Mouse (Mus musculus) erythroblast, embryonic 14.5 days (primary cell): ENCODE results near the gene Cited2. TPM values are rescaled to one million over a fixed set of nuclear protein-coding genes. Genes with fewer than 3 reads are reported as not detected.
A peak's percentile ranks its signal among the peaks of the same experiment; 100 is the strongest.

Experiments
- H3K27me3 ChIP-seq: 2 replicates; pipeline ENCODE4 v1.6.1; 2012; ENCODE audit warnings: inconsistent platforms; ENCODE audit not compliant: control insufficient read depth
- H3K36me3 ChIP-seq: 2 replicates; pipeline ENCODE4 v1.6.1; 2012; ENCODE audit warnings: mild to moderate bottlenecking, inconsistent platforms; ENCODE audit not compliant: control insufficient read depth
- H3K4me1 ChIP-seq: 2 replicates; pipeline ENCODE4 v1.6.1; 2012; ENCODE audit warnings: inconsistent platforms; ENCODE audit not compliant: control insufficient read depth
- H3K4me3 ChIP-seq: replicated peaks from 2 replicates; pipeline ENCODE3; 2012; ENCODE audit warnings: moderate library complexity, mild to moderate bottlenecking, inconsistent platforms
- H3K9me3 ChIP-seq: 2 replicates; pipeline ENCODE4 v1.6.1; 2012; ENCODE audit warnings: low read length, inconsistent platforms, mixed read lengths; ENCODE audit not compliant: control insufficient read depth
- GATA1 ChIP-seq: IDR thresholded peaks from 2 replicates; pipeline ENCODE4 v1.6.1; 2012; ENCODE audit warnings: low read length, inconsistent platforms, mixed read lengths
- TAL1 ChIP-seq: IDR thresholded peaks from 3 replicates; pipeline ENCODE4 v1.6.1; 2012; ENCODE audit warnings: low read length, inconsistent platforms, mixed read lengths
- polyA plus RNA-seq: library from polyadenylated mRNA; stranded (reverse); fragments of >175 nt; gene quantifications from 2 replicates; pipeline ENCODE4 v1.2.3, GENCODE M21; 2012

Cited2 gene
- polyA plus RNA-seq, result 2.9 and 3.6 TPM in 2 replicates

GRCm38 (mm10) chr10:17722653-17723410, at the start of gene Cited2:
Gene Cited2, plus strand, starts transcription at chr10:17723218.
- H3K4me1 ChIP-seq, result peaks cover 78% of the 10 kb centered on the region
- H3K36me3 ChIP-seq, result peaks cover 4% of the 10 kb centered on the region
- peaks cover 20% of the 10 kb centered on the region for H3K27me3 ChIP-seq
- peak within 1 kb of the TSS; percentile 84 for H3K4me3 ChIP-seq
- TF ChIP-seq GATA1, result no peak
- no peak for TF ChIP-seq TAL1
- H3K9me3 ChIP-seq, result no peaks in the 10 kb centered on the region

- no peak for TF ChIP-seq GATA1
- TF ChIP-seq TAL1, result no peak
- H3K4me1 ChIP-seq, result peaks cover 3% of the 10 kb centered on the region; the same call in 1 of the 2 replicates
- no peak overlapping the region for H3K4me3 ChIP-seq
- no peaks in the 10 kb centered on the region for H3K36me3 ChIP-seq
- H3K9me3 ChIP-seq, result no peaks in the 10 kb centered on the region
- no peaks in the 10 kb centered on the region for H3K27me3 ChIP-seq
Measured at GRCm38 (mm10) chr10:17674454-17674853, 48.6 kb upstream of the Cited2 start.

DNA sequence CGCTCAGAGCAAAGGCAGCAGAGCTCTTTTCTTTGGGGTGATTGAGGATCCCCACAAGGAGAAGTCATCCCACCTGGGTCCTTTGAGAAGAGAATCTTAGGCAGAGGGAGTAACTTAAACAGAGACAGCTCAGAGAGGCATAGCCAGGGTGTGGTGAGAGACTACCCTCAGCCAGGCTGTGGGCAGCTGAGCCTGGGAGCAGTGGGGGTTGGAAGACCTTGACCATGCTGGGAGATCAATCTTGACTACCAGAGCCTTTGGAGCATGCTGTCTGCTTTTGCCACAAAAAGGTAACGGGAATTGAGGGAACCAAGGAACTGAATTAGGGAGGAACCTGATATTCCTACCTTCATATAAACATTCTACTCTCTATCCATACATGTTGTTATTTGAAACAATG, 48.1 kb upstream of the Cited2 start:
- H3K36me3 ChIP-seq, result no peaks in the 10 kb centered on the region
- no peaks in the 10 kb centered on the region for H3K9me3 ChIP-seq
- TF ChIP-seq GATA1 (no peak), TAL1 (no peak)
- peaks cover 3% of the 10 kb centered on the region; the same call in 1 of the 2 replicates for H3K4me1 ChIP-seq
- H3K4me3 ChIP-seq, result no peak overlapping the region
- H3K27me3 ChIP-seq, result no peaks in the 10 kb centered on the region

DNA sequence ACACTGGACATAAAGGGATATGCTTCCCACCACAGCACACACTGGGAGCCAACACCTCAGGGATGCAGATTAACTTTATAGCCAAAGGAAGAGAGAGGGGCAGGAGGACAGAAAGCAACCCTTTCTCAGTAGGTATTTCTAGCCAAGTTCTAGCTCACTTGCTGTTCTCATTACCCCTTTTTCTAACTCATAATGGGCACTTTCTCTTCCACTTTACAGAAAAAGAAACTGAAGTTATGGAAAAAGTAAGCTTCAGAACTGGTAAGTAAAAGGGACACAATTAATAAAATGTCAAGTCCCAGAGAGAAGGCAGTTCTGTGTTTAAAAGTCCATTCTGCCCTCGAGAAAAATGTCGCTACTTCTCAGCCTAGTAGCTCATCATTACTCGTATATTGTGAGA, 46.6 kb upstream of the Cited2 start:
- H3K4me3 ChIP-seq, result no peak overlapping the region
- H3K36me3 ChIP-seq, result no peaks in the 10 kb centered on the region
- TF ChIP-seq TAL1 (no peak), GATA1 (no peak)
- H3K9me3 ChIP-seq, result no peaks in the 10 kb centered on the region
- peaks cover 3% of the 10 kb centered on the region; the same call in 1 of the 2 replicates for H3K4me1 ChIP-seq
- H3K27me3 ChIP-seq, result no peaks in the 10 kb centered on the region

DNA sequence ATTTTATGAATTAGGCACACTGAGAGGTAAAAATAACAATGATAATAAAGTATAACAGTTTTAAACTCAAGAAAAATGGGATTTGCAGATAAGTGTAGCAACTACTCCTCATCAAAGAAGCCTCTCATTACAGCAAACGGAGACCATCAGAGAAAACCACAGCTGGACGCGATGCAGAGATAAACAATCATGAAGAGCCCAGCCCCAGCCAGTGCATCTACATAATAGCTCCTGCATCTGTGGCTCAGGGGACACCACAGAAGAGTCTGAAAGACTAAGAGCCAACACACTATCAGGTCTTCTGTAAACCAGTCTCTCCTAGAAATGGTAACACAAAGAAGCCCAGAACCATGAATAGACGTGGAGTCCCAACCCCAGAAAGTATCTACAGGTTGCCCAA, 45.7 kb upstream of the Cited2 start:
- H3K27me3 ChIP-seq, result no peaks in the 10 kb centered on the region
- H3K4me1 ChIP-seq, result peaks cover 3% of the 10 kb centered on the region; the same call in 1 of the 2 replicates
- TF ChIP-seq GATA1 (no peak), TAL1 (no peak)
- no peaks in the 10 kb centered on the region for H3K36me3 ChIP-seq
- H3K9me3 ChIP-seq, result no peaks in the 10 kb centered on the region
- H3K4me3 ChIP-seq, result no peak overlapping the region

DNA sequence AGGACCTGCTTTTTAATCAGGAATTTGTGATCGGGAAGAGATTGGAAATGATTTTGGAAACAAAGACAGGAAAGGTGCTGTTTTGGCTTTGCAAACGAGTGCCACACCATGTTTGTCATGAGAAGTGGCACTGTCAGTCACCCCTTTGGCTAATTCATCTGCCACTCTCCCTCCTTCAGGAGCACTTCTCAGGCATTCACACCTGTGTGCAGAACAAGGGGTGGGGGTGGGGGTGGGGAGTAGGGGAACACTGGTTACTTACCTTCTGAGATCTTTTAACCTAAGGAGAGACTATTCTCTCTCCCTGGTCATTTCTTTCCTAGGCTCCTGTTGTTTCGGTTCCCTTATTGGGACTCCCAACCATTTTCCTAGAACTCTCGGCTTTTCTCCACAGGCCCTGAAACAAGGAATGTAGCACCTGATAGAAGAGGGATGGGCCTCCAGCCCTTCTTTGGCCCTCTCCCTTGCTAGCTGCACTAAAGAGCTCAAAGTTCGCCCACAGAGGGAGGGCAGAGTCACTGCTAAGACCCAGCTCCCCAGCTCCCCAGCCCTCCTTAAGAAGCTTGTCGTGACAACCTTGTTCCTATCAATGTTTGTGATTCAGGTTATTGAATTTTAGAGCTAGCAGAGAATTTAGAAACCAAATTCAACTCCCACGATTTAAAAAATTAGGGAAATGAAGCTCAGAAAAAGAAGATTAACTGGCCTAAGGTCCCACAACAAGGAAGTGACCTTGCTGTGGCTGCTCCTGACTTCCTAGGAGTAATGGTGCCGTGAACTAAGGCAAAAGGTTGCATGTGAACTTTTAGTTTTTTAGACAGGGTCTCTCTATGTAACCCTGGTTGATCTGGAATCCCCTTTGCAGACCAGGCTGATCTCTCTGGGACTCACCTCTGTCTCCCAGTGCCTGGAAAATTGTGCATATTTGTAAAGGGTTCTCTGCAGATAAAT, 42.3 kb upstream of the Cited2 start:
- Histone ChIP-seq H3K9me3 (no peaks in the 10 kb centered on the region), H3K27me3 (no peaks in the 10 kb centered on the region), H3K36me3 (no peaks in the 10 kb centered on the region), H3K4me3 (no peak overlapping the region), H3K4me1 (peaks cover 3% of the 10 kb centered on the region; the same call in 1 of the 2 replicates)
- TF ChIP-seq TAL1 (no peak), GATA1 (no peak)

- Histone ChIP-seq H3K9me3 (no peaks in the 10 kb centered on the region), H3K4me1 (peaks cover 3% of the 10 kb centered on the region; the same call in 1 of the 2 replicates), H3K4me3 (no peak overlapping the region), H3K36me3 (no peaks in the 10 kb centered on the region), H3K27me3 (no peaks in the 10 kb centered on the region)
- no peak for TF ChIP-seq GATA1
- TF ChIP-seq TAL1, result no peak
Measured at GRCm38 (mm10) chr10:17681386-17681785, 41.6 kb upstream of the Cited2 start.

DNA sequence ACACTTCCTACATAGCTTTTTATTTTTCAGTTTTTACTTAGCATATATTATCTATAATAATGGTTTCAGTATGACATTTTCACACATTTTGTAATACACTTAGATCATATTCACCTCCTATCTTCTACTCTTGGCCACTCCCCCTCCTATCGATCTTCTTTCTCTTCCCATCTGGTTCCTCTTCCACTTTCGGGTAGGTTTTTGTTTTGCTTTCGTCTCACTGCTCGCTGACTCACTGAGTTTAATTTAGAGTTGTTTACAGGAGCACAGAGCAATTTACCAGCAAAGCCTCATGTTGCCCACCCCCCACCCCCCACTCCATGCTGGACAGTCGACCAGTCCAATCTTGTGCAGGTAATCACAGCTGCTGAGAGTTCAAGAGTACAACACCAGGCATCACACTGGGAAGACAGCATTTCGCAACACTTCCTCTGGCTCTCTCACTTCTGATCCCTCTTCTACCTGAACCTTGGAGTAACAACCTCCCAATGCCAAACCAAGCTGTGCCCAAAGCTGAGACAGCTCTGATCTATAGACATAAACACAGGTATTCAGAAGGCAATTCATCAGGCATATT, 39.1 kb upstream of the Cited2 start:
- no peak overlapping the region for H3K4me3 ChIP-seq

More for the DNA sequence above, 39.1 kb upstream of the Cited2 start:
- Histone ChIP-seq H3K36me3 (no peaks in the 10 kb centered on the region), H3K4me1 (no peaks in the 10 kb centered on the region), H3K27me3 (no peaks in the 10 kb centered on the region), H3K9me3 (no peaks in the 10 kb centered on the region)
- TF ChIP-seq GATA1, result no peak
- no peak for TF ChIP-seq TAL1
